In the genomic region with DNA sequence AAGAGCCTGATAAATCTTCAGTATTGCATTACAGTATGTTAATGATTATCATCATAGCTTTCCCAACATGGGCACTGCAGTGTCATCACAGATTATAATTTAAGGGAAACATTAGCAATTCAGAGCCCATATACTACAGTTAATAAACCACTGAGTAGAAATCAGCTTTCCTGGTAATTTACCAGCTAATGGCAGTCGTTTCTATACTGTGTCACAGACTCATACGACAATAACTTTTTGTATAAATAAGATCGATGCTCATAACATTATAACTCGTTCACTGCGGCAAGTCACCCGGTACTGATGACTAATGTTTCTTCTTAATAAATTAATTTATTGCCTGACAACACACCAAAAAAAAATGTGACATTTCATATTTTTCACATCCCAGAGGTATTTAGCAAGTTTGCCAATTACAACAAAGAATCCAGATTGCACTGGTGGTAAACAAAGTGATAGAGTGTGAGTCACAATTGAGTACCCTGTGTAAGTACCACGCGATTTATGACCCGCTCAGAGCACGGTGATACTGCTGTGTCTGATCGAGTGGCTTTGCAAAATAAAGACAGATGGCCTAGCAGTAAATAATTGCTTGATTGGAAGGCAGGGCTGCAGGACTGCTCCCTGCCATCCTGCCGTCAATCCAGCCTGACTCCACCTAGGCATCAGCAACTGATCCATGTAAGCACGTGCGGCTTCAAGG, we compare ENCODE assay signal across 13 mouse cellular contexts. TPM values are rescaled to one million over a fixed set of nuclear protein-coding genes. Genes with fewer than 3 reads are reported as not detected.
A peak's percentile ranks its signal among the peaks of the same experiment; 100 is the strongest.
DNase-seq lines count a peak whose midpoint lies in the region; ATAC-seq and TF ChIP-seq lines count a peak whose summit lies in the region.
"Had no signal": no experiment of that assay in that cellular context is flagged by ENCODE, and none has a peak within 500 bp of the region (broad histone marks: within the 10 kb centered on the region; RNA-seq: fewer than 3 reads in every experiment).

No protein-coding gene starts in this region.

- H3K27me3 ChIP-seq in intestine, embryonic 14.5 days (replicated peaks; ENCODE audit: control insufficient read depth, insufficient read depth, low read length) = no peaks in the 10 kb centered on the region
- H3K27me3 ChIP-seq in intestine, postnatal 0 days (replicated peaks; ENCODE audit: control insufficient read depth, insufficient read depth, low read length) = no peaks in the 10 kb centered on the region
- H3K27me3 ChIP-seq in midbrain, embryonic 16.5 days (ENCODE audit: control insufficient read depth, insufficient read depth, low read depth, low read length) = no peaks in the 10 kb centered on the region
- H3K27me3 ChIP-seq: midbrain, embryonic 12.5 days had no signal

- no peaks in the 10 kb centered on the region for H3K36me3 ChIP-seq in intestine, embryonic 14.5 days (ENCODE audit: control insufficient read depth, insufficient read depth, low read length)
- no peaks in the 10 kb centered on the region for H3K36me3 ChIP-seq in intestine, postnatal 0 days (ENCODE audit: control insufficient read depth, insufficient read depth)
- no peaks in the 10 kb centered on the region for H3K36me3 ChIP-seq in midbrain, embryonic 16.5 days (ENCODE audit: control insufficient read depth, insufficient read depth, low read length)
- H3K36me3 ChIP-seq: midbrain, embryonic 12.5 days had no signal

- H3K4me3 ChIP-seq in intestine, embryonic 14.5 days (ENCODE audit: low read depth, low read length) = no peak overlapping the region
- no peak overlapping the region for H3K4me3 ChIP-seq in intestine, postnatal 0 days (ENCODE audit: low read depth, low read length)
- no peak overlapping the region for H3K4me3 ChIP-seq in midbrain, embryonic 16.5 days (ENCODE audit: low read depth, low read length)
- H3K4me3 ChIP-seq: midbrain, embryonic 12.5 days had no signal

- 64% methylated on average over 14 of the region's 14 CpGs for WGBS in intestine, embryonic 14.5 days
- 64% methylated on average over 14 of the region's 14 CpGs for WGBS in intestine, postnatal 0 days
- 77% methylated on average over 14 of the region's 14 CpGs for WGBS in midbrain, embryonic 16.5 days

- no peak for TF ChIP-seq CTCF in intestine, postnatal 0 days (IDR thresholded peaks at IDR 0.05; ENCODE audit: low read depth)

- no peak overlapping the region for H3K27ac ChIP-seq in intestine, embryonic 14.5 days (ENCODE audit: low read depth)
- no peak overlapping the region for H3K27ac ChIP-seq in intestine, postnatal 0 days (ENCODE audit: low read depth, low read length)
- H3K27ac ChIP-seq in midbrain, embryonic 16.5 days (ENCODE audit: low read length) = no peak overlapping the region
- H3K27ac ChIP-seq: midbrain, embryonic 12.5 days had no signal

- peaks cover 13% of the 10 kb centered on the region; the same call in 1 of the 2 replicates for H3K4me1 ChIP-seq in intestine, embryonic 14.5 days (replicated peaks; ENCODE audit: control insufficient read depth, insufficient read depth, low read length)
- no peaks in the 10 kb centered on the region for H3K4me1 ChIP-seq in intestine, postnatal 0 days (replicated peaks; ENCODE audit: control insufficient read depth, insufficient read depth, low read length)
- H3K4me1 ChIP-seq in midbrain, embryonic 16.5 days (ENCODE audit: control insufficient read depth, insufficient read depth, low read length) = no peaks in the 10 kb centered on the region
- H3K4me1 ChIP-seq: midbrain, embryonic 12.5 days had no signal

- ATAC-seq in intestine, embryonic 14.5 days (replicated peaks; ENCODE audit: low FRiP score, low TSS enrichment, low read depth) = peak; percentile 23; the same call in 1 of the 2 replicates
- ATAC-seq in intestine, postnatal 0 days = no peak
- ATAC-seq in midbrain, embryonic 16.5 days = no peak

- H3K9me3 ChIP-seq in intestine, embryonic 14.5 days (ENCODE audit: control insufficient read depth, low read length) = no peaks in the 10 kb centered on the region
- no peaks in the 10 kb centered on the region for H3K9me3 ChIP-seq in intestine, postnatal 0 days (ENCODE audit: control insufficient read depth)
- no peaks in the 10 kb centered on the region for H3K9me3 ChIP-seq in midbrain, embryonic 16.5 days (replicated peaks; ENCODE audit: control insufficient read depth, low read length, poor library complexity, severe bottlenecking)
- H3K9me3 ChIP-seq: midbrain, embryonic 12.5 days had no signal

- DNase-seq in intestine, embryonic 14.5 days (ENCODE audit: low spot score) = no peak
- peak; percentile 38 for DNase-seq in MN1 (ENCODE audit: low spot score)
- DNase-seq in embryo, embryonic 10.5 days (ENCODE audit: low spot score) = peak; percentile 18
- peak; percentile 24 for DNase-seq in mesoderm, embryonic 11.5 days (ENCODE audit: low read depth, low spot score)
- no peak for DNase-seq in lung, postnatal 25 days (ENCODE audit: low spot score)
- DNase-seq: kidney, adult 9 months; lung, adult 2 months had no signal

- no peak overlapping the region for H3K9ac ChIP-seq in intestine, embryonic 14.5 days (ENCODE audit: low read length)
- no peak overlapping the region for H3K9ac ChIP-seq in intestine, postnatal 0 days (ENCODE audit: low read depth, low read length)
- H3K9ac ChIP-seq in midbrain, embryonic 16.5 days (ENCODE audit: low read depth, low read length) = no peak overlapping the region
- H3K9ac ChIP-seq: midbrain, embryonic 12.5 days had no signal

- no peak overlapping the region for H3K4me2 ChIP-seq in intestine, embryonic 14.5 days (ENCODE audit: low read length)
- no peak overlapping the region for H3K4me2 ChIP-seq in intestine, postnatal 0 days (replicated peaks; ENCODE audit: low read depth)
- no peak overlapping the region for H3K4me2 ChIP-seq in midbrain, embryonic 16.5 days (ENCODE audit: low read length)
- H3K4me2 ChIP-seq: midbrain, embryonic 12.5 days had no signal

RNA-seq across cellular contexts. Expression of gene Dut, which starts 37.9 kb away (rescaled TPM):
- 157 and 162 TPM in 2 replicates for polyA plus RNA-seq in intestine, embryonic 14.5 days (2014; fragmentation: Nextera tagmentation; extraction: Ambion mirVana)
- 48.5 and 51.4 TPM in 2 replicates for polyA plus RNA-seq in intestine, postnatal 0 days (2015; fragmentation: Nextera tagmentation; extraction: Ambion mirVana)
- 73.7 and 75.5 TPM in 2 replicates for polyA plus RNA-seq in midbrain, embryonic 16.5 days (2015; fragmentation: Nextera tagmentation; extraction: Ambion mirVana)

RNA-seq across cellular contexts. Expression of gene Slc12a1, which starts 56.7 kb away (rescaled TPM):
- polyA plus RNA-seq in intestine, embryonic 14.5 days (2014; fragmentation: Nextera tagmentation; extraction: Ambion mirVana) = not detected in 2 replicates
- polyA plus RNA-seq in intestine, postnatal 0 days (2015; fragmentation: Nextera tagmentation; extraction: Ambion mirVana) = not detected in 2 replicates
- 0.04 and 0.09 TPM in 2 replicates for polyA plus RNA-seq in midbrain, embryonic 16.5 days (2015; fragmentation: Nextera tagmentation; extraction: Ambion mirVana)
- polyA plus RNA-seq: gonadal fat pad, adult 2 months; heart, postnatal 0 days; midbrain, embryonic 12.5 days; small intestine, adult 2 months had no signal

Comparison
In these comparisons a context has a peak if more than half of its experiments do, and no peak if none do; other contexts are left out.
1. DNase-seq: peak in MN1 (single experiment), embryo, embryonic 10.5 days (single experiment) and mesoderm, embryonic 11.5 days (single experiment); none in intestine, embryonic 14.5 days (single experiment) and lung, postnatal 25 days (single experiment).